Mouse (Mus musculus) embryonic stem cell, embryonic (primary cell): ENCODE measurements at regions not wholly inside any gene's neighbourhood (a gene's known extent, or its start where the extent isn't known, plus 50 kb on each side); places are given as distances from the start of the nearest gene placed in this dataset.

ENCODE experiments used
- CTCF ChIA-PET, 4 experiments: fragments of 300-600 bp in 2 of 4; fragments of 350-600 bp in 2 of 4; sonication (Branson Sonifier 250); formaldehyde crosslinking; loops; one replicate each; lab custom pipeline; 2022; ENCODE audit warnings: inconsistent platforms in 2 of 4; lab: Charles Lee
- POLR2A ChIA-PET, 4 experiments: fragments of 300-600 bp in 2 of 4; fragments of 350-600 bp in 2 of 4; sonication (Branson Sonifier 250); formaldehyde crosslinking; loops; one replicate each; lab custom pipeline; 2022; ENCODE audit warnings: antibody characterized with exemption in 4 of 4, inconsistent platforms in 1 of 4; lab: Charles Lee

- ChIA-PET POLR2A (interaction anchor here in 2 of 4 experiments (1.0 to 2.8 kb wide), 3 partner anchors 23 to 66 kb away, joined by 3 to 10 read pairs (median 3); no protein-coding TSS in a partner anchor), CTCF (no interaction called here)
Measured at GRCm38 (mm10) chr2:166370776-166371175, 215.3 kb upstream of the Sulf2 start.

- CTCF ChIA-PET = no interaction called here
- POLR2A ChIA-PET = no interaction called here
Measured at GRCm38 (mm10) chr2:166361645-166362044, 206.2 kb upstream of the Sulf2 start.

- ChIA-PET CTCF (no interaction called here), POLR2A (no interaction called here)
Measured at GRCm38 (mm10) chr2:166360786-166361185, 205.3 kb upstream of the Sulf2 start.

GRCm38 (mm10) chr2:166359995-166360394, 204.5 kb upstream of the Sulf2 start:
- POLR2A ChIA-PET = interaction anchor here in 2 of 4 experiments (0.5 to 1.7 kb wide), 2 partner anchors 70 to 255 kb away, joined by 3 read pairs; no protein-coding TSS in a partner anchor

DNA sequence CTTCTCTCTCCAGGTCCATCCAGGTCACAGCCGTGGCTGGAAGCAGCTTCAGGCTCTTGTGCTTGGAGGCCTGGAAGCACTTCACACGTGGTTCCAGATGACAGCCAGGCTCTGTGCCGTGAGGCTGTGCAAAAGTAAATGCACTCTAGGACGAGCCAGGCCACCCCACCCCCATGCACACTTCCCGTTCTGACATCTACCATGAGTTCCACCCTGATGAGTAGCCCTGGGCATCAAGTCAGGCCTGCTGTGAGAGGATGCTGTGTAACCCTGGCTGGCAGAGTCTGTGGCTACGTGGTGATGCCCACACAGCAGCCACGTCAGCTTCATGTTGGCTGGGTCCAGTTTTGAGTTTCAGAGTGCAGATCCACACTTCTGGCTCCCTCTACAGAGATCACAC, 202.4 kb upstream of the Sulf2 start:
- ChIA-PET CTCF (no interaction called here), POLR2A (interaction anchor here in 2 of 4 experiments (0.6 to 1.2 kb wide), 4 partner anchors 49 to 390 kb away, joined by 3 read pairs; no protein-coding TSS in a partner anchor)

More at GRCm38 (mm10) chr2:166359995-166360394, 204.5 kb upstream of the Sulf2 start:
- CTCF ChIA-PET = no interaction called here

DNA sequence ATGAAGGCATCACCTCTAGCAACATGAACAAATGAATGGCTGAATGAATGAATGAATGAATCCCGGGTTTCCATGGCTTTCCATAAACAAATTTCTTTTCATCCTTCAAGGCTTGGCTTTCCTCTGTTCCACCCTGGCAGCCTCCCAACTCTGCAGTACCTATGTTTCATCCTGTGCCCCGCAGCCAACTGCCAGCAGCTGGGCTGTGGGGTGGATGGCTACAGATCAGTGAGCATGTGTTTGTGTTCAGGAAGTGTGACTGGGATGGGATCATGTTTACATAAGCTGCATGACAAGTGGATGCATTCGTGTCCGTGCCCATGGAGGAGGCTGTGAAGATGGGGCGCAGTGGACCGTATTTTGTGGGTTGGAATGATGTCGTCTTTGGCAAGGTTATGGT, 200.5 kb upstream of the Sulf2 start:
- CTCF ChIA-PET = no interaction called here
- POLR2A ChIA-PET = interaction anchor here in 2 of 4 experiments (1.2 to 1.3 kb wide), 2 partner anchors 82 to 162 kb away, joined by 3 to 4 read pairs; no protein-coding TSS in a partner anchor

- CTCF ChIA-PET = no interaction called here
- POLR2A ChIA-PET = interaction anchor here in 2 of 4 experiments (1.2 to 1.3 kb wide), 2 partner anchors 82 to 162 kb away, joined by 3 to 4 read pairs; no protein-coding TSS in a partner anchor
Measured at GRCm38 (mm10) chr2:166355446-166355845, 200.0 kb upstream of the Sulf2 start.

DNA sequence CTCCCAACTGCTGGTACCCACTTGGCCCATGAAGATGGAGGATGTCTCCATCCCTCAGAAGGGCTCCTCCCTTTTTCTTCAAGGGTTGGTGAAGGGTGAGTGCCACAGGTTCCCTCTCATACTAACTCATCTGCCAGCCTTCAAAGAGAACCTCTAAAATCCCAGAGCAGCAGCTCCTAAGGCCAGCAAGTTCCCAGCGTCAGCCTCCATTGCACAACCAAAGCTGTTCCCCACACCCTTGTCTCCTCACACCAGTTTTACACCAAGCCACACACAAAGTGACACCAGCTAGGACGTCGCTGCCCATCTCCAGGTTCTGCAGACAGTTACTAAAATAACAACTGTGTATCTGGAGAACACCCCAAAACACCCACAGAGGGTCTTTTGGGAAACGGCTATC, 198.9 kb upstream of the Sulf2 start:
- CTCF ChIA-PET = interaction anchor here in 2 of 4 experiments (0.6 to 1.2 kb wide), 2 partner anchors 172 to 231 kb away, joined by 3 read pairs; no protein-coding TSS in a partner anchor
- POLR2A ChIA-PET = interaction anchor here in 1 of 4 experiments (0.7 to 1.0 kb wide), 3 partner anchors 9 to 397 kb away, joined by 3 to 8 read pairs (median 3); no protein-coding TSS in a partner anchor

- CTCF ChIA-PET = interaction anchor here in 2 of 4 experiments (0.6 to 1.2 kb wide), 3 partner anchors 14 to 432 kb away, joined by 3 to 4 read pairs (median 3); no protein-coding TSS in a partner anchor
- POLR2A ChIA-PET = interaction anchor here in 2 of 4 experiments (0.6 to 1.2 kb wide), 5 partner anchors 8 to 93 kb away, joined by 3 to 5 read pairs (median 3); no protein-coding TSS in a partner anchor
Measured at GRCm38 (mm10) chr2:166353447-166354111, 198.1 kb upstream of the Sulf2 start.

GRCm38 (mm10) chr2:166351984-166352383, 196.5 kb upstream of the Sulf2 start:
- POLR2A ChIA-PET = interaction anchor here in 2 of 4 experiments (1.1 to 1.8 kb wide), 4 partner anchors 13 to 58 kb away, joined by 3 to 4 read pairs (median 3); no protein-coding TSS in a partner anchor
- CTCF ChIA-PET = interaction anchor here in 2 of 4 experiments (1.4 kb wide), 2 partner anchors 269 to 270 kb away, joined by 3 read pairs; no protein-coding TSS in a partner anchor

DNA sequence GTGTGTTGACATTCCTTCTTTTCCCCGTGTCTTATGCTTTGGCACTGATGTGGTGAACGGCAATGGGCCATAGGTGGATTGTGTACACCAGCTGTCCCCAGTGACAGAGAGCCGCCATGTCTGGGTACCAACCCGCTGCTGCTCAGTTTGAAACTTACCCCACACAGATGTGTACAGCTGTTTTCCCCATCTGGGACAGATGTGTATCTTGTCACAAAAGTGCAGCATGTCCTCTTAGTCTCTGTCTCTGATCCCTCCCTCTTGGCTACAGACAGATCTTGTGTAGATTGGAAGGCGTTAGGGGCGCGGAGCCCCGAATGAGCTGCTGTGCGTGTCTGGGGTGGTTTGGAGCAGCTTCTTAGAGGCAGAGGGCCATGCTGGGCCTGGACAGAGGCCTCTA, 196.1 kb upstream of the Sulf2 start:
- ChIA-PET CTCF (interaction anchor here in 2 of 4 experiments (0.9 to 1.4 kb wide), 3 partner anchors 241 to 269 kb away, joined by 3 read pairs; no protein-coding TSS in a partner anchor), POLR2A (interaction anchor here in 3 of 4 experiments (0.7 to 1.8 kb wide), 5 partner anchors 12 to 87 kb away, joined by 3 to 4 read pairs (median 3); no protein-coding TSS in a partner anchor)

- POLR2A ChIA-PET = no interaction called here
- CTCF ChIA-PET = no interaction called here
Measured at GRCm38 (mm10) chr2:166348654-166349053, 193.2 kb upstream of the Sulf2 start.

DNA sequence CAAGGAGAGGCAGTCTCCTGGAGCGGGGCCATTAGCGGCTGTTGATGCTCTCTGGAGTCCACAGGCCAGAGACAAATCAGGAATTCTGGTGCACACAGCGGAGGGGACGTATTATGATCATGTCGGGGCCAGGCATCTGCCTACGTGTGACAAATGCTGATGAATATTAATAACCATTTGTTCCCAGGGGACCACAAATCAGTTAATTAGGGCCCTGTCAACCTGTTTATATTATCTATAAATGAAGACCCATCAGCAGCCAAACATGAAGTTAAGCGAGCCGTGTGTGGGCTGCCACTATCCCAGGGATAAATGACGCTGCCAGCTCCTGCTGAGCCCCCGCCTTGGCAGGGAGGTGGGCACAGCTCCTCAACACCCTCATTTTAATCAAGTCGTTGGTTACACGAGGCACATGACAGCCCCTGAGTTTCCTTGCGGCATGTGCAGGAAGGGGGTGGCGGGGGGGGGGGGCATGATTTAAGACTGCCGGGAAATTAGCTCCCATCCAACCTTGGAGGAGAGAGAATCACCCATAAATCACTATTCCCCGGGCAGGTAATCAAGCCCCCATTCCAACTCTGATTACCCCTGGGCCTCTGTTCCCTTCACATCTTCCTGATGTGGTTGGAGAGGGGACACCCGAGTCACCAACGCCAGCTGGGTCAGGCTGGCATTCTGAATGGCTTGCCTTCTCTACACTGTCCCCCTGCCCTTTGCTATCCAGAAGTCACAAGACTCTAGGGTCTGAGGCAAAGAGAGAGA, 191.1 kb upstream of the Sulf2 start:
- ChIA-PET CTCF (interaction anchor here in 3 of 4 experiments (0.5 to 0.6 kb wide), 5 partner anchors 36 to 307 kb away, joined by 3 to 7 read pairs (median 3); no protein-coding TSS in a partner anchor), POLR2A (interaction anchor here in 3 of 4 experiments (0.6 to 1.5 kb wide), 6 partner anchors 15 to 189 kb away, joined by 3 to 9 read pairs (median 4); no protein-coding TSS in a partner anchor)

GRCm38 (mm10) chr2:166343551-166344340, 188.3 kb upstream of the Sulf2 start:
- ChIA-PET CTCF (no interaction called here), POLR2A (interaction anchor here in 1 of 4 experiments (0.9 to 1.1 kb wide), 2 partner anchors 8 to 186 kb away, joined by 3 read pairs; no protein-coding TSS in a partner anchor)

- CTCF ChIA-PET = interaction anchor here (0.6 to 2.0 kb wide), 4 partner anchors 234 to 613 kb away, joined by 3 to 8 read pairs (median 5); no protein-coding TSS in a partner anchor
- POLR2A ChIA-PET = interaction anchor here in 1 of 4 experiments (0.9 kb wide), 1 partner anchor 42 kb away, joined by 4 read pairs; no protein-coding TSS in a partner anchor
Measured at GRCm38 (mm10) chr2:166342407-166342806, 186.9 kb upstream of the Sulf2 start.

DNA sequence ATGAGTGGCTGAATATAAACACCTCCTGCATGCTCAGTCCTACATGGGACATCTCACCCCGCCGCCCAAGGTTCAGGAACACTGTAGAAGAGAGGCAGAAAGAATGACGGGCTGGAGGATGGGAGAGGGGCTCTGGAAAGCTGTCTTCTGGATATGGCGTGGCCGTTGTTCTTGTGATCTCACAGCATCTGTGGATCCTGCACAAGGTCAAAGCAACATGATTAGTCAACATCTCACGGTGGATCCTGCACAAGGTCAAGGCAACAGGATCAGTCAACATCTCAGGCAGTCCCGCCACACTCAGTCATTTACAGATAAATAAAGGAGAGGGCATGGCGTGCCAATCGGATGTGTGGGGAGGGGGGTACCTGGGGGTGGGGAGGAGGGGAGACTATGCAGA, 184.7 kb upstream of the Sulf2 start:
- CTCF ChIA-PET = interaction anchor here in 1 of 4 experiments (1.2 kb wide), 1 partner anchor 221 kb away, joined by 3 read pairs; no protein-coding TSS in a partner anchor
- POLR2A ChIA-PET = interaction anchor here in 1 of 4 experiments (1.7 kb wide), 1 partner anchor 202 kb away, joined by 3 read pairs; no protein-coding TSS in a partner anchor

- ChIA-PET CTCF (interaction anchor here (0.5 to 1.6 kb wide), 17 partner anchors 14 to 257 kb away, joined by 3 to 8 read pairs (median 3); partner anchors contain the start of gene Sulf2 (in 2 of the 4)), POLR2A (interaction anchor here in 3 of 4 experiments (0.6 to 1.2 kb wide), 7 partner anchors 8 to 324 kb away, joined by 3 to 4 read pairs (median 3); no protein-coding TSS in a partner anchor)
Measured at GRCm38 (mm10) chr2:166339427-166339826, 184.0 kb upstream of the Sulf2 start.
